Mouse (Mus musculus): ENCODE measurements around the gene Rgs4.

- TF ChIP-seq POLR2A (IDR thresholded peaks at IDR 0.05; ENCODE audit: insufficient read depth, low read depth, low read length) = no peak
- TF ChIP-seq CTCF (IDR thresholded peaks at IDR 0.05; ENCODE audit: insufficient read depth, low read depth, low read length) = no peak
These were observed 16.6 kb upstream of the Rgs4 start for GRCm38 (mm10) chr1:169763858-169764618.

Data from olfactory bulb, adult 2 months (tissue).